Mouse (Mus musculus): Measurements from ENCODE around the gene Ahr. TPM values are rescaled to one million over a fixed set of nuclear protein-coding genes. Genes with fewer than 3 reads are reported as not detected.
A peak's percentile ranks its signal among the peaks of the same experiment; 100 is the strongest.

Ahr gene
- 12.1 and 16.3 TPM in 2 replicates for polyA plus RNA-seq (2015; fragmentation: Nextera tagmentation; extraction: Ambion mirVana)

GRCm38 (mm10) chr12:35534754-35535236 is at the start of gene Ahr:
Ahr (minus strand) TSS chr12:35535038.
- 0 out of 2 replicates have a peak within 1 kb of the TSS, but pooled peaks have one; percentile 48 for H3K27ac ChIP-seq
- under 1% methylated on average over 34 of the region's 52 CpGs for WGBS
- peak within 1 kb of the TSS; percentile 97 for H3K4me2 ChIP-seq

DNA sequence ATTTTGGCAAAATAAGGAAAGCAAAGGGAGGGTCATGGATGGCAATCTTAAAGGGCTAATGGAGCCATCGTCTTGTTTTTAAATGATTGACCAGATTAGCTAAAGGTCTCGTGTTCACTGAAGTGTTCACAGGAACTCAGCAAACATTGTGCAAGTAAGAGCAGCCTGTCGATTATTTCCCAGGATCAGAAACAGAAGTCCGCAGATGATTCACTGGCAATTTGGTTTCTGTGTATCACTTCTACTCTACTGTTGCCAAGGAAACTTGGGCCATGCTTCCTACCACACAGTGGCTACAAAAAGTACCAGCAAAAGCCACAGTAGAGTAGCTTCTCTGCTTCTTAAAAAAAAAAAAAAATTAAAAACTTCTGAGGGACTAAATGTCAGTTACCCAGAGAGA is 44.0 kb upstream of the Ahr start:
- no peak for ATAC-seq (ENCODE audit: insufficient number of reproducible peaks, insufficient read depth, low FRiP score, low TSS enrichment, low read depth)
- no peak overlapping the region for H3K27ac ChIP-seq

More at GRCm38 (mm10) chr12:35534754-35535236, at the start of gene Ahr:
- Histone ChIP-seq H3K36me3 (no peaks in the 10 kb centered on the region), H3K27me3 (peaks cover 11% of the 10 kb centered on the region), H3K4me1 (0 out of 2 replicates have a peak, but pooled peaks cover 3% of the 10 kb centered on the region), H3K9ac (peak within 1 kb of the TSS; percentile 77), H3K9me3 (no peaks in the 10 kb centered on the region), H3K4me3 (peak within 1 kb of the TSS; percentile 79)
- ATAC-seq (ENCODE audit: insufficient number of reproducible peaks, insufficient read depth, low FRiP score, low TSS enrichment, low read depth): peak; percentile 92

GRCm38 (mm10) chr12:35576107-35576506 is 41.3 kb upstream of the Ahr start:
- Histone ChIP-seq H3K9me3 (no peaks in the 10 kb centered on the region), H3K4me1 (no peaks in the 10 kb centered on the region)

More for the DNA sequence above, 44.0 kb upstream of the Ahr start:
- Histone ChIP-seq H3K27me3 (no peaks in the 10 kb centered on the region), H3K4me1 (no peaks in the 10 kb centered on the region), H3K36me3 (no peaks in the 10 kb centered on the region), H3K4me2 (no peak overlapping the region), H3K9ac (no peak overlapping the region), H3K4me3 (no peak overlapping the region), H3K9me3 (no peaks in the 10 kb centered on the region)
- WGBS: 82% methylated on average over 4 of the region's 4 CpGs

GRCm38 (mm10) chr12:35573713-35574112 is 38.9 kb upstream of the Ahr start:
- no peak overlapping the region for H3K9ac ChIP-seq
- no peaks in the 10 kb centered on the region for H3K9me3 ChIP-seq
- no peak overlapping the region for H3K4me2 ChIP-seq
- no peaks in the 10 kb centered on the region for H3K4me1 ChIP-seq
- no peaks in the 10 kb centered on the region for H3K36me3 ChIP-seq
- no peaks in the 10 kb centered on the region for H3K27me3 ChIP-seq
- H3K27ac ChIP-seq: no peak overlapping the region
- ATAC-seq (ENCODE audit: insufficient number of reproducible peaks, insufficient read depth, low FRiP score, low TSS enrichment, low read depth): no peak
- WGBS: 74% methylated on average over 2 of the region's 2 CpGs
- no peak overlapping the region for H3K4me3 ChIP-seq

More at GRCm38 (mm10) chr12:35576107-35576506, 41.3 kb upstream of the Ahr start:
- no peaks in the 10 kb centered on the region for H3K27me3 ChIP-seq
- H3K27ac ChIP-seq: no peak overlapping the region
- no peak overlapping the region for H3K4me2 ChIP-seq
- no peak for ATAC-seq (ENCODE audit: insufficient number of reproducible peaks, insufficient read depth, low FRiP score, low TSS enrichment, low read depth)
- WGBS: 82% methylated on average over 4 of the region's 4 CpGs
- no peak overlapping the region for H3K9ac ChIP-seq
- H3K36me3 ChIP-seq: no peaks in the 10 kb centered on the region
- H3K4me3 ChIP-seq: no peak overlapping the region

DNA sequence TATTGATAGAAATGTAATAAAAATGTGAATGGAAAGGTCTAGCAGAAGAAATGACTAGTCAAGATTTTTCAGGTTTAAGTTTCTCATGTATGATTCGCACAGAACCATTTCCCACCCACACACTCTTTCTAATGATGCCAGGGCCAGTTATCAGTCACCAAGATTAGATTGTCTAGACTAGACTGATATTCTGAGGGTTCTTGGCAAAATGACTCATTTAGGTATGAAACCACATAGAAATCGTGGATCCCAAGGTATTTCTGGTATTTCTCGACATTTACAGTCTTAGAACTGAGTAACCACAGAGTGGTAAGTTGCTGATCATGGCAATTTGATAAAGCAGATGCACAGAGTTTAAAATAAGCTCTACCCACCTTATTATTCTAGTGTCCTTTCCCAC is 28.0 kb upstream of the Ahr start:
- H3K9ac ChIP-seq: no peak overlapping the region
- no peaks in the 10 kb centered on the region for H3K4me1 ChIP-seq
- no peak for ATAC-seq (ENCODE audit: insufficient number of reproducible peaks, insufficient read depth, low FRiP score, low TSS enrichment, low read depth)
- no peak overlapping the region for H3K4me2 ChIP-seq
- no peak overlapping the region for H3K4me3 ChIP-seq
- H3K36me3 ChIP-seq: no peaks in the 10 kb centered on the region
- H3K27ac ChIP-seq: no peak overlapping the region
- H3K27me3 ChIP-seq: no peaks in the 10 kb centered on the region
- no peaks in the 10 kb centered on the region for H3K9me3 ChIP-seq
- WGBS: 66% methylated on average over 3 of the region's 3 CpGs

DNA sequence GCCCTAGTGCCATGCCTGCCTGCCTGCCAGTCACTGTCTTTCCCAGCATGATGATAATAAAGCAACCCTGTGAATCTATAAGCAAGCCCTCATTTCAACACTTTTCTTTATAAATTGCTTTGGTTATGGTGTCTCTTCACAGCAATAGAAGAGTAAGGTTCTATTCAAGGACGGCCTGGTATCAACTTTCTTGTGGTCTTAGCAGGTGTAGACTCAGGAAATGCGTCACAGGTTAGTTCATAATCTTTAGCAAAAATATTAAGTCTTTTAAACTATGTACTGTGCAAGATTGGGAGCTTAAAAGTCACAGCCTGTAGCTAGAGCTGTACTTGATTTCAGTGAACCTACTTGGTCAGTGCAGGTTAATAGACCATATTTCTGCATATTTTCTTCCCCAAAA is 24.0 kb upstream of the Ahr start:
- Histone ChIP-seq H3K36me3 (no peaks in the 10 kb centered on the region), H3K4me2 (no peak overlapping the region), H3K27ac (no peak overlapping the region), H3K4me1 (no peaks in the 10 kb centered on the region), H3K27me3 (no peaks in the 10 kb centered on the region), H3K9ac (no peak overlapping the region), H3K4me3 (no peak overlapping the region), H3K9me3 (no peaks in the 10 kb centered on the region)
- no peak for ATAC-seq (ENCODE audit: insufficient number of reproducible peaks, insufficient read depth, low FRiP score, low TSS enrichment, low read depth)
- WGBS: 85% methylated on average over 2 of the region's 2 CpGs

DNA sequence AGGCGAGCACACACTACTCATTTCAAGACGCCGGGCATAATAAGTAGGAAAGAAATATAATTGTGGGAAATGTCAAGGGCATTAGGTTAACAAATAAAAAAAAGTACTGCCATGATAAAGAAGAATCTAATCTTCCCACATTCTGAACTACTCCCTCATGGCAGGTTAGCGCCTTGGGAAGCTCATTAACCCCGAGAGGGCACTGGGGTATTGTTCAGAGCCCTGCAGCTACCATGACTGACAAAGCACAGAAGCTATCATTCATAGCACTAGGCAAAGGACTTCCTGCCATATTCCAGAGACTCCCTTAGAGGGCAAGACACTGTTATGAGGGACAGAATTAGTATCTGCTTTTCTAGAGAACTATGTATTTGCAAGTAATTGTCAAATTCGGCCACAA is 21.1 kb upstream of the Ahr start:
- ATAC-seq (ENCODE audit: insufficient number of reproducible peaks, insufficient read depth, low FRiP score, low TSS enrichment, low read depth): no peak
- WGBS: 64% methylated on average over 6 of the region's 6 CpGs
- H3K9ac ChIP-seq: no peak overlapping the region
- 0 out of 2 replicates have a peak, but pooled peaks cover 8% of the 10 kb centered on the region for H3K9me3 ChIP-seq
- no peaks in the 10 kb centered on the region for H3K27me3 ChIP-seq
- no peak overlapping the region for H3K4me2 ChIP-seq
- no peaks in the 10 kb centered on the region for H3K4me1 ChIP-seq
- H3K4me3 ChIP-seq: no peak overlapping the region
- no peaks in the 10 kb centered on the region for H3K36me3 ChIP-seq
- no peak overlapping the region for H3K27ac ChIP-seq

GRCm38 (mm10) chr12:35554309-35554708 is 19.5 kb upstream of the Ahr start:
- Histone ChIP-seq H3K4me2 (no peak overlapping the region), H3K27ac (no peak overlapping the region), H3K36me3 (no peaks in the 10 kb centered on the region), H3K4me3 (no peak overlapping the region), H3K9ac (no peak overlapping the region), H3K27me3 (no peaks in the 10 kb centered on the region), H3K9me3 (0 out of 2 replicates have a peak, but pooled peaks cover 8% of the 10 kb centered on the region), H3K4me1 (no peaks in the 10 kb centered on the region)
- ATAC-seq (ENCODE audit: insufficient number of reproducible peaks, insufficient read depth, low FRiP score, low TSS enrichment, low read depth): no peak
- 85% methylated on average over 4 of the region's 4 CpGs for WGBS

GRCm38 (mm10) chr12:35553174-35553573 is 18.3 kb upstream of the Ahr start:
- 80% methylated on average over 3 of the region's 3 CpGs for WGBS
- no peaks in the 10 kb centered on the region for H3K4me1 ChIP-seq
- 0 out of 2 replicates have a peak, but pooled peaks cover 8% of the 10 kb centered on the region for H3K9me3 ChIP-seq
- H3K9ac ChIP-seq: no peak overlapping the region
- H3K27ac ChIP-seq: no peak overlapping the region
- H3K4me2 ChIP-seq: no peak overlapping the region
- H3K36me3 ChIP-seq: no peaks in the 10 kb centered on the region
- no peak for ATAC-seq (ENCODE audit: insufficient number of reproducible peaks, insufficient read depth, low FRiP score, low TSS enrichment, low read depth)
- no peak overlapping the region for H3K4me3 ChIP-seq
- H3K27me3 ChIP-seq: no peaks in the 10 kb centered on the region

DNA sequence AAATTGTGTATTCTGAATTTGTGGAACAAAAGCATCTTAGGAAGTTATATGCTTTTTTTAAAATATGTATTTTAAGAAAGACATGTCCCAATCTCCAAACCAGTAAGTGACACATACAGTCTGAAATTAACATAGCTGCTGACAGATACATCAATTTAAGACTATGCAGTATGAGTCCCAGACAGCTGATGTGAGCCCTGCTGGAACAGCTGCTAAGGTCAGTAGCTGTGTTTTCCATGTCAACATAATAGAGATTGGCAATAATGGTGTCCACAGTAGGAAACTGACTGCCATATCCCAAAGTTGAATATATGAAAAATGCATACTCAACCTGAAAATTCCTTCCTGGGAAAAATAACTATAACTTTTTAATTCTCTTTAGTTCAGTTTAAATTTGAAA is 15.5 kb upstream of the Ahr start:
- no peaks in the 10 kb centered on the region for H3K4me1 ChIP-seq
- H3K4me2 ChIP-seq: no peak overlapping the region
- no peak for ATAC-seq (ENCODE audit: insufficient number of reproducible peaks, insufficient read depth, low FRiP score, low TSS enrichment, low read depth)
- 0 out of 2 replicates have a peak, but pooled peaks cover 8% of the 10 kb centered on the region for H3K9me3 ChIP-seq
- H3K4me3 ChIP-seq: no peak overlapping the region
- H3K36me3 ChIP-seq: no peaks in the 10 kb centered on the region
- no peak overlapping the region for H3K27ac ChIP-seq
- no peak overlapping the region for H3K9ac ChIP-seq
- H3K27me3 ChIP-seq: no peaks in the 10 kb centered on the region

- WGBS: 80% methylated on average over 3 of the region's 3 CpGs
- no peak for ATAC-seq (ENCODE audit: insufficient number of reproducible peaks, insufficient read depth, low FRiP score, low TSS enrichment, low read depth)
- H3K4me3 ChIP-seq: no peak overlapping the region
- H3K4me2 ChIP-seq: no peak overlapping the region
- no peaks in the 10 kb centered on the region for H3K27me3 ChIP-seq
- H3K27ac ChIP-seq: no peak overlapping the region
- no peaks in the 10 kb centered on the region for H3K4me1 ChIP-seq
- H3K9ac ChIP-seq: no peak overlapping the region
- H3K9me3 ChIP-seq: no peaks in the 10 kb centered on the region
- no peaks in the 10 kb centered on the region for H3K36me3 ChIP-seq
Observed at GRCm38 (mm10) chr12:35542836-35543235, 8.0 kb upstream of the Ahr start.

- 39% methylated on average over 3 of the region's 3 CpGs for WGBS
Observed at GRCm38 (mm10) chr12:35538843-35539242, 4.0 kb upstream of the Ahr start.

More at GRCm38 (mm10) chr12:35538843-35539242, 4.0 kb upstream of the Ahr start:
- no peaks in the 10 kb centered on the region for H3K36me3 ChIP-seq
- 0 out of 2 replicates have a peak, but pooled peaks cover 3% of the 10 kb centered on the region for H3K4me1 ChIP-seq
- no peak overlapping the region for H3K4me2 ChIP-seq
- H3K4me3 ChIP-seq: no peak overlapping the region
- peaks cover 10% of the 10 kb centered on the region for H3K27me3 ChIP-seq
- no peaks in the 10 kb centered on the region for H3K9me3 ChIP-seq
- no peak for ATAC-seq (ENCODE audit: insufficient number of reproducible peaks, insufficient read depth, low FRiP score, low TSS enrichment, low read depth)
- no peak overlapping the region for H3K27ac ChIP-seq
- no peak overlapping the region for H3K9ac ChIP-seq
